Mouse (Mus musculus) duodenum, adult 2 months (tissue): ENCODE data around the gene Sertm1. TPM values are rescaled to one million over a fixed set of nuclear protein-coding genes. Genes with fewer than 3 reads are reported as not detected.

Experiments used
- polyA plus RNA-seq: library from polyadenylated mRNA; depleted of rRNA; stranded (reverse); fragments of >200 nt; gene quantifications from 2 replicates; pipeline ENCODE4 v1.2.3, GENCODE M21; 2012; ENCODE audit warnings: low replicate concordance; rRNA removed

The Sertm1 gene
- 0.50 and 1.7 TPM in 2 replicates for polyA plus RNA-seq

GRCm38 (mm10) chr3:54915643-54916071, at the start of gene Sertm1:
Gene Sertm1 (minus strand): TSS chr3:54915887.

Other genes starting within 250 kb of the Sertm1 start
- gene Supt20, start 223.1 kb downstream of the Sertm1 start, polyA plus RNA-seq = 19.5 and 22.5 TPM in 2 replicates
- gene Gm21958, start 201.5 kb downstream of the Sertm1 start, polyA plus RNA-seq = not detected in 2 replicates
- 4.6 and 4.9 TPM in 2 replicates for gene Exosc8, start 180.5 kb downstream of the Sertm1 start, polyA plus RNA-seq
- gene Alg5, start 180.3 kb downstream of the Sertm1 start, polyA plus RNA-seq = 4.1 and 7.4 TPM in 2 replicates
- 0.45 and 2.3 TPM in 2 replicates for gene Smad9, start 160.3 kb downstream of the Sertm1 start, polyA plus RNA-seq
- gene Rfxap, start 108.1 kb downstream of the Sertm1 start, polyA plus RNA-seq = 8.7 and 23.8 TPM in 2 replicates
- gene Ccna1, start 139.6 kb upstream of the Sertm1 start, polyA plus RNA-seq = 0.70 and 0.99 TPM in 2 replicates
- 9.5 and 9.8 TPM in 2 replicates for gene Spg20, start 196.2 kb upstream of the Sertm1 start, polyA plus RNA-seq
- gene Ccdc169, start 221.5 kb upstream of the Sertm1 start, polyA plus RNA-seq = not detected in 2 replicates